Mouse (Mus musculus): ENCODE measurements around the gene Grin2c. TPM values are rescaled to one million over a fixed set of nuclear protein-coding genes. Genes with fewer than 3 reads are reported as not detected.

Grin2c gene
- polyA plus RNA-seq, 1 experiment from 2014 or later, result 0.07 TPM

GRCm38 (mm10) chr11:115282295-115282694 lies 15.3 kb upstream of the Grin2c start:
- Histone ChIP-seq H3K9me3 (no peaks in the 10 kb centered on the region), H3K36me3 (replicated peaks) (no peaks in the 10 kb centered on the region; the same call in 1 of the 2 replicates), H3K4me1 (peaks cover 11% of the 10 kb centered on the region), H3K4me3 (no peak overlapping the region), H3K27me3 (replicated peaks; ENCODE audit: low read depth, poor library complexity, severe bottlenecking) (no peaks in the 10 kb centered on the region), H3K27ac (replicated peaks) (no peak overlapping the region)
- WGBS, result 78% methylated on average over 8 of the region's 8 CpGs
- DNase-seq (ENCODE audit: low spot score), result no peak

DNA sequence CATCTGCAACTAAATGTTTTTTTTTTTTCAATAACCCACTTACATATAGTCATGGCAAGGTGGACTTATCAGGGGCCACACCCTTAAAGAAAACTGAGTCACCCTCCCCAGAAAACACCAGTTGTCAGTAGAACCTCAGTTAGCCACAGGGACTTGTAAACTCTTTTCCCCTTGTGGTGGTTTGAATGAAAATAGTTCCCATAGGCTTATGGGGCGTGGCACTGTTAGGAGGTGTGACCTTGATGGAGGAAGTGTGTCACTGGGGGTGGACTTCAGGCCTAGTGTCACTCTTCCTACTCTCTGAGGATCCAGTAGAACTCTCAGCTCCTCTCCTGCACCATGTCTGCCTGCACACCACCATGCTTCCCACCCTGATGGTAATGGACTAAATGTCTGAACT lies 12.7 kb upstream of the Grin2c start:
- Histone ChIP-seq H3K36me3 (replicated peaks) (no peaks in the 10 kb centered on the region; the same call in 1 of the 2 replicates), H3K27ac (replicated peaks) (no peak overlapping the region), H3K9me3 (no peaks in the 10 kb centered on the region), H3K4me3 (no peak overlapping the region), H3K4me1 (peaks cover 30% of the 10 kb centered on the region), H3K27me3 (replicated peaks; ENCODE audit: low read depth, poor library complexity, severe bottlenecking) (no peaks in the 10 kb centered on the region)
- 77% methylated on average over 1 of the region's 1 CpGs for WGBS
- no peak for DNase-seq (ENCODE audit: low spot score)

DNA sequence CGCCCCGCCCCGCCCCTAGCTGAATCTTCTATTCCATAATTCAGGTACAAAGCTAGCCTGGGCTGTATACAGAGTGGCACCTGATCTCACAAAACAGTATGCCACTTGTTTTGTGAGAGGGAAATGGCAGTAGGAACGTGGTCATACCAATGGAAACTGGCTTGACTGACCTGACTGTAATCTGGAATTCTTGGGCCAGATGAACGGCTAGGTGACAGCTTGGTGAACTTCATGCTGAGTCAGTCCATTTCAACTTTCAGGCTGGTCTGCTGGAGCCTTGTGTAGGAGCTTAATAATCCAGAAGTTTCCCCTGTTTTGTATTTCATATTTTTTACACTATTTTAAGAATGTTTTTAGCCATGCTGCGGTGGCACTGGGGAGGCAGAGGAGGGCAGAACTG lies 11.1 kb upstream of the Grin2c start:
- Histone ChIP-seq H3K27ac (replicated peaks) (no peak overlapping the region), H3K27me3 (replicated peaks; ENCODE audit: low read depth, poor library complexity, severe bottlenecking) (no peaks in the 10 kb centered on the region), H3K9me3 (no peaks in the 10 kb centered on the region), H3K4me1 (peaks cover 36% of the 10 kb centered on the region), H3K36me3 (replicated peaks) (no peaks in the 10 kb centered on the region; the same call in 1 of the 2 replicates), H3K4me3 (peak overlapping the region; percentile 85)
- WGBS, result 74% methylated on average over 6 of the region's 6 CpGs
- no peak for DNase-seq (ENCODE audit: low spot score)

DNA sequence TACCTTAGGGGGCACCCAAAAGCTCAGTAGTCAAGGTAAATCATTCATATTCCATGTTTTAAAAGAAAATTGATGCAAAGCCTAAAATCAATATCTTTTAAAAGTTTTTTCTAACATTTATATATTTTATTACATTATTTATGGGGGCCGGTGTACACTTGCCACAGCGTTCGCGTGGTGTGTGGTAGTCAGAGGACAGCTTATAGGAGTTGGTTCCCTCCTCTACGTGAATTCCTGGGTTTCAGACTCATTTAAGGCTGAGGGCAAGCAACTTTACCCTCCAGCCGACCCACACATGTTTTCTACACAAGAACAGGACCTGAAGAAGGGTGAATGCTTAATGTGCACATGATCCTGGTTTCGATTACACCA lies 10.5 kb upstream of the Grin2c start:
- DNase-seq (ENCODE audit: low spot score), result no peak
- WGBS, result 23% methylated on average over 7 of the region's 7 CpGs
- H3K4me1 ChIP-seq, result peaks cover 40% of the 10 kb centered on the region
- H3K27ac ChIP-seq (replicated peaks), result peak overlapping the region; percentile 92
- H3K9me3 ChIP-seq, result no peaks in the 10 kb centered on the region
- no peaks in the 10 kb centered on the region; the same call in 1 of the 2 replicates for H3K27me3 ChIP-seq (replicated peaks; ENCODE audit: low read depth, poor library complexity, severe bottlenecking)
- peak overlapping the region; percentile 85 for H3K4me3 ChIP-seq
- no peaks in the 10 kb centered on the region; the same call in 1 of the 2 replicates for H3K36me3 ChIP-seq (replicated peaks)

DNA sequence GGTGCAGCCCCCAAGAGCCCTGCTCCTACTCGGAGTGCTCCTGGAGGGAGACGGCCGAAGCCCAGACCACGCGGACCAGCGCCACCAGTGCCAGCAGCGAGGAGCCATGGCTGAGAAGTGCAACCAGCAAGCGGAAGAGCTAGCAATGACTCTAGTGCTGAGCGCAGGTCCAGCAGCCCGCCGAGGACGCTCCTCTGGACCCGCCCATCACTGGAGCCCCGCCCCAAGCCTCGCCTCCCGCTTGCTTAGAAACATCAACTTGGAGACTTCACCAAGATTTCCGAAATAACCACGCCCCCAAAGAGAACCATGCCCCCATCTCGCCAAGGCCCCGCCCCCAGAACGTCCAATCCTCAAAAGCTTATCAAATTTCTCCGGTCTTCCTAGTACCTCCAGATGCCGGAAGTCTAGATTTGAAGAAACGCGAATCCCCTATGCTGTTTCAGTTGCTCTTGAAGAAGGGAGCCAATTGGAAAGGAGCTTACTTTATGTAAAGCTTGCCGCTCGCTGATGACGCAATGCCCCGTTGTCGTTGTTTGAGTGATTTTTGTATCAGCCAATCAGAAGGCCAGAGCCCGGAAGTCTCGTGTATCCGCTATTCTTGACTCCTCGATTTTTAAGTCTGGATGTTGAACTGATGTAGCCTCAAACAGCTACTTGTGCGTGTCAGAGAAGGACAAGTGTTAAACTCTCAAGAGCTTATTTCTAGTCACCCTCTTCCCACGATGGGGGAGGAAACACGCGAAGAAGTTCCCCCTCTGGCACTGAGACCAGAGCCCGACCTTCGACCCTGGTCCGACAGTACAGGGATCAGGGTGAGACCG lies 9.9 kb upstream of the Grin2c start, which contains the start of gene Fdxr:
Fdxr (minus strand) TSS at position 271 of the 824 bp plus-strand sequence.
- Histone ChIP-seq H3K27ac (replicated peaks) (peak within 1 kb of the TSS; percentile 92), H3K9me3 (no peaks in the 10 kb centered on the region), H3K36me3 (replicated peaks) (no peaks in the 10 kb centered on the region; the same call in 1 of the 2 replicates), H3K4me3 (peak within 1 kb of the TSS; percentile 85), H3K4me1 (peaks cover 40% of the 10 kb centered on the region), H3K27me3 (replicated peaks; ENCODE audit: low read depth, poor library complexity, severe bottlenecking) (no peaks in the 10 kb centered on the region; the same call in 1 of the 2 replicates)
- peak; percentile 98 for DNase-seq (ENCODE audit: low spot score)
- under 1% methylated on average over 42 of the region's 42 CpGs for WGBS

DNA sequence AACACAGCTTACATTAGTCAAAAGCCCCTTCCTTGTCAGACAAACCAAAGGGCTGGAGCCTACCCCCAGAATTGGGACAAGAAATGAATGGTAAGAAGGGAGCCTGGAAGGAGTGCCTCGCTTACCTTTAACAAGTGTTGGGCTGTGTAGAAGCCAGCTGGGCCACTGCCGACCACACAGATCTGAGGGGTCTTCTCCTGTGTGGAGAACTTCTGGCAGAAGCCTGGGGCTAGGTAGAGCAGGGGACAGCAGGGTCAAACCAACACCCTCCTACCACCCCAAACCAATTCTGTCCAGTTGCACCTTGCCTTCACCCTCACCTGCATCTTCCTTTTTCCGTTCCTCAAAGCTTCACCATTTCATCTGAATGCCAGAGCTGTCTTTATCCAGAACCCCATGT lies 8.9 kb upstream of the Grin2c start:
- H3K27ac ChIP-seq (replicated peaks), result peak overlapping the region; percentile 92; the same call in 1 of the 2 replicates
- H3K9me3 ChIP-seq, result no peaks in the 10 kb centered on the region
- H3K4me3 ChIP-seq, result peak overlapping the region; percentile 85
- no peaks in the 10 kb centered on the region; the same call in 1 of the 2 replicates for H3K27me3 ChIP-seq (replicated peaks; ENCODE audit: low read depth, poor library complexity, severe bottlenecking)
- no peak for DNase-seq (ENCODE audit: low spot score)
- 62% methylated on average over 3 of the region's 3 CpGs for WGBS
- peaks cover 7% of the 10 kb centered on the region; the same call in 1 of the 2 replicates for H3K36me3 ChIP-seq (replicated peaks)
- H3K4me1 ChIP-seq, result peaks cover 40% of the 10 kb centered on the region

DNA sequence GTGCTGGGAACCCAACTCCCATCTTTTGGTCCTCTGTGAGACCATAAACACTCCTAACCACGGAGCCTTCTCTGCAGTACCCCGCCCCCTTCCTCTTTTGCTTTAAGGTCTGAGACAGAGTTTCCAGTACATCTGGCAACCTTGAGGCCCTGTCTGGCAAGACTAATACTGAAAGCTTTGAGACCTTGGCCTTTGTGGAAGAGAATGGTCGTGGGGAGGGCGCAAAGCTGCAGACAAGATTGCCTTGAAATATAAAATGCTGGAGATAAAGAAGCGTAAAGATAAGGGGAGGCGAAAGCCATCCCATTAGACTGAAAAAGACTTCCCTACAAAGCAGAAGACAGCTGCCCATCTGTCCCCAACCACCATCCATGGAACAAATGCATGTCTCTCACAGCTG lies 8.5 kb upstream of the Grin2c start:
- no peak for DNase-seq (ENCODE audit: low spot score)
- WGBS, result 84% methylated on average over 6 of the region's 6 CpGs
- peaks cover 40% of the 10 kb centered on the region for H3K4me1 ChIP-seq
- no peaks in the 10 kb centered on the region for H3K9me3 ChIP-seq
- peaks cover 7% of the 10 kb centered on the region; the same call in 1 of the 2 replicates for H3K36me3 ChIP-seq (replicated peaks)
- no peak overlapping the region for H3K27ac ChIP-seq (replicated peaks)
- H3K27me3 ChIP-seq (replicated peaks; ENCODE audit: low read depth, poor library complexity, severe bottlenecking), result no peaks in the 10 kb centered on the region; the same call in 1 of the 2 replicates
- peak overlapping the region; percentile 85; the same call in 1 of the 2 replicates for H3K4me3 ChIP-seq

DNA sequence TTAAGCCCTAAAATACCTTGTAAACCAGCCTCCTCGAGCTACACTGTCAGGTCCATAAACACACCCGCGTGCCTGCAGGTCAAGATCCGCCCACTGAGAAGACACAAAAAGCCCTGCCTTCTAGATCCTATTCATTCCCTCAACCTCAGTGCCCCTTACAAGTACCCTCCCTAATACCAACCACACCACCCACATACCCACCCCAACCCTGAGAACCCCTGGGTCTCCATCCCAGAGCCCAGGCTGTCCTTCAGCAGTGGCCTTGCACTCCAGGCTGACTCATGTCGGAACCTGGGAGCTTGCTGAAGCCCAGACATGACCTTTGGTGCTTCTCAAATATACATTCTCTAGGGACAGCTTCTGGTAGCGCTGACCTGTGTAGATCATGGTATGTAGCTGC lies 7.7 kb upstream of the Grin2c start:
- Histone ChIP-seq H3K27me3 (replicated peaks; ENCODE audit: low read depth, poor library complexity, severe bottlenecking) (peaks cover 6% of the 10 kb centered on the region), H3K36me3 (replicated peaks) (peaks cover 7% of the 10 kb centered on the region; the same call in 1 of the 2 replicates), H3K9me3 (no peaks in the 10 kb centered on the region), H3K4me3 (no peak overlapping the region), H3K4me1 (peaks cover 48% of the 10 kb centered on the region), H3K27ac (replicated peaks) (no peak overlapping the region)
- WGBS, result 85% methylated on average over 6 of the region's 6 CpGs
- DNase-seq (ENCODE audit: low spot score), result no peak

- WGBS, result 88% methylated on average over 7 of the region's 7 CpGs
- H3K9me3 ChIP-seq, result no peaks in the 10 kb centered on the region
- no peak for DNase-seq (ENCODE audit: low spot score)
- no peak overlapping the region for H3K4me3 ChIP-seq
- no peak overlapping the region for H3K27ac ChIP-seq (replicated peaks)
- H3K27me3 ChIP-seq (replicated peaks; ENCODE audit: low read depth, poor library complexity, severe bottlenecking), result peaks cover 12% of the 10 kb centered on the region
- peaks cover 48% of the 10 kb centered on the region for H3K4me1 ChIP-seq
- H3K36me3 ChIP-seq (replicated peaks), result peaks cover 12% of the 10 kb centered on the region
Observed at GRCm38 (mm10) chr11:115274178-115274577, 7.1 kb upstream of the Grin2c start.

- peaks cover 48% of the 10 kb centered on the region for H3K4me1 ChIP-seq
- WGBS, result 61% methylated on average over 7 of the region's 7 CpGs
- H3K9me3 ChIP-seq, result no peaks in the 10 kb centered on the region
- peaks cover 17% of the 10 kb centered on the region for H3K36me3 ChIP-seq (replicated peaks)
- DNase-seq (ENCODE audit: low spot score), result no peak
- no peak overlapping the region for H3K4me3 ChIP-seq
- H3K27me3 ChIP-seq (replicated peaks; ENCODE audit: low read depth, poor library complexity, severe bottlenecking), result peaks cover 16% of the 10 kb centered on the region
- no peak overlapping the region for H3K27ac ChIP-seq (replicated peaks)
Observed at GRCm38 (mm10) chr11:115273735-115274134, 6.7 kb upstream of the Grin2c start.

DNA sequence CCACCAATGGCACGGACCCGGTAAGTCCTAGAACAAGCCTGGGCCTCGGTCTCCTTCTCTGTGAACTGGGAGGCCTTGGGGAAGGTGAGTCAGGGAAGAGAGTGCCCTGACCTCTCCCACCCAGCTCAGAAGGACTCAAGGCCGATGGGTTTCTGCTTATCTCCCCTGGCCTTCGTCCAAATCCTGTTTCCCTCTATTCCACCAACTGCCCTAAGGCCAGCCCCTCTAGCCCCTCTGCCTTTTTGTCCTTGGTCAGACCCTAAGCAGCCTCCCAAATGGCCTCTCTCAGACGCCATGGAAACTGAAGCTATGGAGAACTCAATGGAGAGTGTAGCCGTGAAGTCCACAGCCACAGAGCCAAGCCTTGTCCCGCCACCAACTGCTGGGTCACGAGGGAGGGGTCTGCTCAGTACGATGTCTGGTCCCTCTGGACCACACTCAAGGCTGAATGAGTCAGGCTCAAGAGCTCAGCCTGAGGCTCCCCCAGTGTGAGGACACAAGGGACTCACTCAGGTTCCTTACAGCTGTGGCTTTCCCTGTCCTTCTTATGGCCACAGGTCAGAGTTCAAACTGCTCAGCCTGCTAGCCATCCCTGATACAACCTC lies 6.0 kb upstream of the Grin2c start:
- peaks cover 24% of the 10 kb centered on the region for H3K27me3 ChIP-seq (replicated peaks; ENCODE audit: low read depth, poor library complexity, severe bottlenecking)
- H3K27ac ChIP-seq (replicated peaks), result no peak overlapping the region
- WGBS, result 79% methylated on average over 10 of the region's 10 CpGs
- H3K9me3 ChIP-seq, result no peaks in the 10 kb centered on the region
- H3K4me1 ChIP-seq, result peaks cover 50% of the 10 kb centered on the region
- H3K4me3 ChIP-seq, result no peak overlapping the region
- DNase-seq (ENCODE audit: low spot score), result no peak
- peaks cover 24% of the 10 kb centered on the region for H3K36me3 ChIP-seq (replicated peaks)

DNA sequence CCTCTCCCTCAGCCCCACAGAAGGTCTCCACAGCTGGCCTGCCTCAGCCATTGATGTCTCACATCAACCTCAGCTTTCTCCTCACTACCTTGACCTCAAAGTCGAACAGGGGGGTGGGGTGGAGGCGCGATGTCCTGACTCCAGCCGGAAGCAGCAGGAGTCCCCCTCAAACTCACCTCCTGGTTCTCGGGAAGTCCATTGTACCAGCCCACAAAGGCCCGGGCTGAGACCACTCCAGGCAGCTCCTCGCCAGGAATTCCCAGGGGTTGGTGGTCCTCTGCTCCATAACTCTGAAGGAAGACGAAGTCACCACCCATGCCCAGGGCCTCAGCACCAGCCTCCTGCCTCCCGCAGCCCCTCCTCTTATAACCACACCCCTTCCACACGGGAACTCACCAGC lies 4.4 kb upstream of the Grin2c start:
- no peaks in the 10 kb centered on the region for H3K9me3 ChIP-seq
- H3K36me3 ChIP-seq (replicated peaks), result peaks cover 28% of the 10 kb centered on the region
- DNase-seq (ENCODE audit: low spot score), result no peak
- H3K4me1 ChIP-seq, result peaks cover 58% of the 10 kb centered on the region
- WGBS, result 74% methylated on average over 10 of the region's 10 CpGs
- no peak overlapping the region for H3K27ac ChIP-seq (replicated peaks)
- peaks cover 39% of the 10 kb centered on the region for H3K27me3 ChIP-seq (replicated peaks; ENCODE audit: low read depth, poor library complexity, severe bottlenecking)
- no peak overlapping the region for H3K4me3 ChIP-seq

Measured in embryonic facial prominence, embryonic 10.5 days (tissue).